Mouse (Mus musculus) heart, embryonic 15.5 days (tissue): ENCODE measurements around the gene Dcxr. TPM values are rescaled to one million over a fixed set of nuclear protein-coding genes. Genes with fewer than 3 reads are reported as not detected.
A peak's percentile ranks its signal among the peaks of the same experiment; 100 is the strongest.

Source experiments
- ATAC-seq: fragments of 200-750 bp; cut with Nextera tagmentation; replicated peaks from 2 replicates; pipeline ENCODE4 v1.8.0; 2017; ENCODE audit warnings: low read depth, moderate TSS enrichment; ENCODE audit not compliant: insufficient number of reproducible peaks, insufficient read depth, low FRiP score
- H3K27ac ChIP-seq: fragments of 300-500 bp; sonication (generic); 2 replicates; pipeline ENCODE4 v1.5.1; 2015; ENCODE audit warnings: mild to moderate bottlenecking, inconsistent platforms
- H3K27me3 ChIP-seq: fragments of 300-500 bp; sonication (generic); 2 replicates; pipeline ENCODE4 v1.6.1; 2015; ENCODE audit warnings: inconsistent platforms
- H3K36me3 ChIP-seq: fragments of 300-500 bp; sonication (generic); 2 replicates; pipeline ENCODE4 v1.6.1; 2015; ENCODE audit warnings: mild to moderate bottlenecking, inconsistent platforms
- H3K4me1 ChIP-seq: fragments of 300-500 bp; sonication (generic); replicated peaks from 2 replicates; pipeline ENCODE4 v1.6.1; 2015; ENCODE audit warnings: inconsistent platforms
- H3K4me2 ChIP-seq: fragments of 300-500 bp; sonication (generic); 2 replicates; pipeline ENCODE4 v1.6.1; 2015; ENCODE audit warnings: inconsistent platforms, mild to moderate bottlenecking, moderate library complexity
- H3K4me3 ChIP-seq: fragments of 300-500 bp; sonication (generic); 2 replicates; pipeline ENCODE4 v1.5.1; 2015; ENCODE audit warnings: mild to moderate bottlenecking, inconsistent platforms
- H3K9ac ChIP-seq: fragments of 300-500 bp; sonication (generic); 2 replicates; pipeline ENCODE4 v1.6.1; 2015; ENCODE audit warnings: mild to moderate bottlenecking, inconsistent platforms
- H3K9me3 ChIP-seq: fragments of 300-500 bp; sonication (generic); replicated peaks from 2 replicates; pipeline ENCODE4 v1.6.1; 2016; ENCODE audit warnings: inconsistent platforms
- WGBS: fragments of 180-500 bp; shearing (Covaris S2); methylation state at CpG from one replicate; pipeline ENCODE4 v1.1.7; 2015; ENCODE audit warnings: mixed read lengths; 5-methylcytosine and 5-hydroxymethylcytosine counted together
- polyA plus RNA-seq: library from polyadenylated mRNA; unstranded; fragments of >200 nt; fragmentation: Nextera tagmentation; extraction: Ambion mirVana; gene quantifications from 2 replicates; pipeline ENCODE4 v1.2.1, GENCODE M21; 2015

Dcxr gene
- polyA plus RNA-seq, 1 experiment from 2014 or later, result 7.0 TPM

- Histone ChIP-seq H3K4me3 (no peak overlapping the region), H3K27me3 (peaks cover 42% of the 10 kb centered on the region), H3K27ac (no peak overlapping the region), H3K9me3 (no peaks in the 10 kb centered on the region), H3K4me2 (no peak overlapping the region), H3K9ac (no peak overlapping the region), H3K4me1 (peaks cover 15% of the 10 kb centered on the region), H3K36me3 (no peaks in the 10 kb centered on the region)
- WGBS, result 64% methylated on average over 11 of the region's 11 CpGs
- no peak for ATAC-seq
Observed at GRCm38 (mm10) chr11:120728530-120729240, 1.6 kb upstream of the Dcxr start.

- no peak overlapping the region for H3K4me3 ChIP-seq
Observed at GRCm38 (mm10) chr11:120727564-120727963, 483 bp upstream of the Dcxr start.

GRCm38 (mm10) chr11:120726243-120727168 lies 575 bp downstream of the Dcxr start:
- Histone ChIP-seq H3K27me3 (peaks cover 58% of the 10 kb centered on the region), H3K4me3 (peak overlapping the region; percentile 67), H3K4me2 (peak overlapping the region; percentile 86), H3K36me3 (no peaks in the 10 kb centered on the region), H3K9ac (peak overlapping the region; percentile 61), H3K27ac (no peak overlapping the region), H3K9me3 (no peaks in the 10 kb centered on the region), H3K4me1 (peaks cover 16% of the 10 kb centered on the region)
- ATAC-seq, result peak; percentile 8; the same call in 1 of the 2 replicates
- 20% methylated on average over 35 of the region's 36 CpGs for WGBS

More at GRCm38 (mm10) chr11:120727564-120727963, 483 bp upstream of the Dcxr start:
- WGBS, result 64% methylated on average over 12 of the region's 12 CpGs
- Histone ChIP-seq H3K4me2 (peak overlapping the region; percentile 86; the same call in 1 of the 2 replicates), H3K9ac (no peak overlapping the region), H3K9me3 (no peaks in the 10 kb centered on the region), H3K36me3 (no peaks in the 10 kb centered on the region), H3K4me1 (peaks cover 15% of the 10 kb centered on the region), H3K27me3 (peaks cover 48% of the 10 kb centered on the region), H3K27ac (no peak overlapping the region)
- ATAC-seq, result no peak

- no peak overlapping the region for H3K27ac ChIP-seq
- H3K4me1 ChIP-seq, result peaks cover 27% of the 10 kb centered on the region
- peaks cover 16% of the 10 kb centered on the region; the same call in 1 of the 2 replicates for H3K36me3 ChIP-seq
- no peaks in the 10 kb centered on the region for H3K9me3 ChIP-seq
- ATAC-seq, result no peak
- no peak overlapping the region for H3K4me2 ChIP-seq
- no peak overlapping the region for H3K4me3 ChIP-seq
- peaks cover 53% of the 10 kb centered on the region for H3K27me3 ChIP-seq
- no peak overlapping the region for H3K9ac ChIP-seq
- 85% methylated on average over 7 of the region's 7 CpGs for WGBS
Observed at GRCm38 (mm10) chr11:120723509-120723908, 3.6 kb downstream of the Dcxr start.

GRCm38 (mm10) chr11:120722761-120723382 lies 4.2 kb downstream of the Dcxr start:
- H3K4me1 ChIP-seq, result peaks cover 27% of the 10 kb centered on the region
- H3K9me3 ChIP-seq, result no peaks in the 10 kb centered on the region
- peaks cover 22% of the 10 kb centered on the region; the same call in 1 of the 2 replicates for H3K36me3 ChIP-seq
- WGBS, result 86% methylated on average over 11 of the region's 11 CpGs
- no peak overlapping the region for H3K4me2 ChIP-seq
- H3K9ac ChIP-seq, result no peak overlapping the region
- no peak overlapping the region for H3K4me3 ChIP-seq
- no peak overlapping the region for H3K27ac ChIP-seq
- H3K27me3 ChIP-seq, result peaks cover 49% of the 10 kb centered on the region
- no peak for ATAC-seq

GRCm38 (mm10) chr11:120722067-120722630 lies 4.9 kb downstream of the Dcxr start:
- H3K27ac ChIP-seq, result no peak overlapping the region
- WGBS, result 23% methylated on average over 21 of the region's 21 CpGs
- peak overlapping the region; percentile 67 for H3K9ac ChIP-seq

GRCm38 (mm10) chr11:120721124-120722066 lies 5.7 kb downstream of the Dcxr start, which contains the start of gene Rac3:
TSS of gene Rac3 (plus strand) at chr11:120721470.
- under 1% methylated on average over 90 of the region's 90 CpGs for WGBS
- peak within 1 kb of the TSS; percentile 67 for H3K9ac ChIP-seq
- H3K4me3 ChIP-seq, result peak within 1 kb of the TSS; percentile 64
- no peak within 1 kb of the TSS for H3K27ac ChIP-seq
- H3K36me3 ChIP-seq, result peaks cover 22% of the 10 kb centered on the region; the same call in 1 of the 2 replicates
- H3K9me3 ChIP-seq, result no peaks in the 10 kb centered on the region
- ATAC-seq, result peak; percentile 76
- H3K27me3 ChIP-seq, result peaks cover 48% of the 10 kb centered on the region
- peak within 1 kb of the TSS; percentile 99 for H3K4me2 ChIP-seq
- H3K4me1 ChIP-seq, result peaks cover 21% of the 10 kb centered on the region

More at GRCm38 (mm10) chr11:120722067-120722630, 4.9 kb downstream of the Dcxr start:
- H3K36me3 ChIP-seq, result peaks cover 22% of the 10 kb centered on the region; the same call in 1 of the 2 replicates
- H3K4me1 ChIP-seq, result peaks cover 27% of the 10 kb centered on the region
- peaks cover 49% of the 10 kb centered on the region for H3K27me3 ChIP-seq
- H3K4me3 ChIP-seq, result peak overlapping the region; percentile 64
- H3K4me2 ChIP-seq, result peak overlapping the region; percentile 99
- no peaks in the 10 kb centered on the region for H3K9me3 ChIP-seq
- ATAC-seq, result no peak

GRCm38 (mm10) chr11:120720450-120720849 lies 6.6 kb downstream of the Dcxr start:
- H3K27me3 ChIP-seq, result peaks cover 38% of the 10 kb centered on the region
- H3K27ac ChIP-seq, result no peak overlapping the region
- H3K4me2 ChIP-seq, result peak overlapping the region; percentile 99
- H3K9ac ChIP-seq, result peak overlapping the region; percentile 67; the same call in 1 of the 2 replicates
- ATAC-seq, result peak; percentile 20; the same call in 1 of the 2 replicates
- peaks cover 22% of the 10 kb centered on the region; the same call in 1 of the 2 replicates for H3K36me3 ChIP-seq
- peak overlapping the region; percentile 64 for H3K4me3 ChIP-seq
- peaks cover 18% of the 10 kb centered on the region for H3K4me1 ChIP-seq
- no peaks in the 10 kb centered on the region for H3K9me3 ChIP-seq
- WGBS, result 14% methylated on average over 17 of the region's 17 CpGs

- H3K9ac ChIP-seq, result no peak overlapping the region
- H3K4me1 ChIP-seq, result peaks cover 21% of the 10 kb centered on the region
- H3K9me3 ChIP-seq, result no peaks in the 10 kb centered on the region
- no peak for ATAC-seq
- H3K27me3 ChIP-seq, result peaks cover 33% of the 10 kb centered on the region
- no peak overlapping the region for H3K4me3 ChIP-seq
- WGBS, result 87% methylated on average over 13 of the region's 13 CpGs
- no peak overlapping the region for H3K27ac ChIP-seq
- H3K4me2 ChIP-seq, result no peak overlapping the region
- H3K36me3 ChIP-seq, result peaks cover 22% of the 10 kb centered on the region; the same call in 1 of the 2 replicates
Observed at GRCm38 (mm10) chr11:120719841-120720376, 7.2 kb downstream of the Dcxr start.
